Mouse (Mus musculus) cerebellum, adult 9-10 months (tissue): ENCODE measurements around the gene Prrt1.
A peak's percentile ranks its signal among the peaks of the same experiment; 100 is the strongest.

ENCODE experiments used
- DNase-seq: peaks from one replicate; pipeline ENCODE4 v3.0.0; 2022

Gene Prrt1

DNA sequence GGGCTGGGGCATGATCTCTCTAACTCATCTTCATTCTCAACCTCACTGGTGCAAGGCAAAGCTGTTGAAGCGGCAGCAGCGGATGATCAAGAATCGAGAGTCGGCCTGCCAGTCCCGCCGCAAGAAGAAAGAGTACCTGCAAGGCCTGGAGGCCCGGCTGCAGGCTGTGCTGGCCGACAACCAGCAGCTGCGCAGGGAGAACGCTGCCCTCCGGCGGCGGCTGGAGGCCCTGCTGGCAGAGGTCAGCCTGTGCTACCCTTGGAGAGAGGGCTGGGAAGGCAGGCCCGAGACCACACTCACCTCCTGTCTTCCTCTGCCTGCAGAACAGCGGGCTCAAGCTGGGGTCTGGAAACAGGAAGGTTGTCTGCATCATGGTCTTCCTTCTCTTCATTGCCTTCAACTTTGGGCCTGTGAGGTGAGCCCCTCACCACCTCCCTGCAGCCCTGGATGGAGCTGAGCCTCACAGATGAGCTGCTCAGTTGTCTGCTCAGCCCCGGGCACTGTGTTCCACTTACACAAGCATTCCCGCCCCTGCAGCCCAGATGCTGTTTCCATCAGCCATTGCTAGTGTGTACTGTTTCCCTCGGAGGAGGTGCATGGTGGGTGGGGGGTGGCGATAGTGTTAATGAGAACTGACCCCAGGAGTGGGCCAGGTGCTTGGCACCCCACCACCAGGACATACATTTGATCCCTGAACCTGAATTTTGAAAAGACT, 22.3 kb downstream of the Prrt1 start:
- DNase-seq, result peak; percentile 42

DNA sequence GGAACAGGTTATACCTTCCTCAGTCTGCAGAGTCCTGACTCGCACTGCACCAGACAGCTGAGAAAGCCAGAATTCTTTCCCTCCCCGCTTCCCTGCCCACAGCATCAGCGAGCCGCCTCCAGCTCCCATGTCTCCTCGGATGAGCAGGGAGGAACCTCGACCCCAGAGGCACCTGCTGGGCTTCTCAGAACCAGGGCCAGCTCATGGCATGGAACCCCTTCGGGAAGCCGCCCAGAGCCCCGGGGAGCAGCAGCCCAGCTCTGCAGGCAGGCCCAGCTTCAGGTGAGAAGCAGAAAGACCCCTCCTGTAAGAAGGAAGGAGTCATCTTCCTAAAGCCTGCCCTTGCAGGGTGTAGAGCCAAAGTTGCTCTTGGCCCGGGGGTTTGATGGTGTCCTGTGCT, 23.2 kb downstream of the Prrt1 start:
- no peak for DNase-seq

DNA sequence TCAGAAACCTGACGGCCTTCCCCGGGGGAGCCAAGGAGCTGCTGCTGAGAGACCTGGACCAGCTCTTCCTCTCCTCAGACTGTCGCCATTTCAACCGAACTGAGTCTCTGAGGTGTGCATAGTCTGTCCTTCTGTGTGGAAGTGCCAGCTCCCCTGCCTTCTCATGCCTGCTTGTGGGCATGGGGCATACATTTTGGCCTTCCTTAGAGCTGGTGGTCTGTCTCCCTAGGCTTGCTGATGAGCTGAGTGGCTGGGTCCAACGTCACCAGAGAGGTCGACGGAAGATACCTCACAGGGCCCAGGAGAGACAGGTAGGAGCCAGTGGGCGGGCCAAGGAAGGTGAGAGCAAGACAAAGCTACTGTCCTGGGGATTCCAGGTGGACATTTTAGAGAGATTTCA, 23.7 kb downstream of the Prrt1 start:
- DNase-seq, result peak; percentile 19

DNA sequence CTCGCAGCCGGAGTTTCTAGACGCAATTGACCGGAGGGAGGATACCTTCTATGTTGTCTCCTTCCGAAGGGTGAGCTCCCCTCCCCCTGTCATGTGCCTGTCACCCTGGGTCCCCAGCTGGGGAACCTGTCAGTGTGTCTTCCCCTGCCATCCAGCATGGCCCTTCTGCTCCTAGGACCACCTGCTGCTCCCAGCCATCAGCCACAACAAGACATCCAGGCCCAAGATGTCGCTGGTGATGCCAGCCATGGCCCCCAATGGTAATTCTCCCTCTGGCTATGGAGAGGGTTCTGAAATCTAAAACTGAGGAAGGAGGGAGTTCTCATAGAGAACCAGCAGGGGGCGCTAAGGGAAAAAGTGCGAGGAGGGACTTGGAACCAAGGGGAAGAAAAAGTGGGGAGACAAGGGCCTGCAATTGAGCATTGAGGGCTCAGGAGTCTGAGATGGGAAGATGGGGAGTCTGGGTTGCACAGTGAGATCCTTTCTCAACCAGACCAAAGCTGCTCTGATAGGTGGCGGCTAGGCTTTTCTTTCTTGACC, 24.5 kb downstream of the Prrt1 start:
- peak; percentile 63 for DNase-seq

DNA sequence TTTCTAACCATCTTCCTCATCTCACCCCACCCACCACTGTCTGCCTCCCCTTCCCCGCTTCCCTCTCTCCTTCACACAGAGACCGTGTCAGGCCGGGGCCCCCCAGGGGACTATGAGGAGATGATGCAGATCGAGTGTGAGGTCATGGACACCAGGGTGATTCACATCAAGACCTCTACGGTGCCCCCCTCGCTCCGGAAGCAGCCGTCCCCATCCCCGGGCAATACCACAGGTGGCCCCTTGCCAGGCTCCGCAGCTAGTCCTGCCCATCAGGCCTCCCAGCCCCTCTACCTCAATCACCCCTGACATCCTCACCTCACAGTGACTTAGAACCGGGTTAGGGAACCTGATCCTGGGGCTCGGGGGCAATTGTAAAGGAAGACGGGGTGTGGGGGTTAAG, 25.1 kb downstream of the Prrt1 start:
- peak; percentile 45 for DNase-seq

DNA sequence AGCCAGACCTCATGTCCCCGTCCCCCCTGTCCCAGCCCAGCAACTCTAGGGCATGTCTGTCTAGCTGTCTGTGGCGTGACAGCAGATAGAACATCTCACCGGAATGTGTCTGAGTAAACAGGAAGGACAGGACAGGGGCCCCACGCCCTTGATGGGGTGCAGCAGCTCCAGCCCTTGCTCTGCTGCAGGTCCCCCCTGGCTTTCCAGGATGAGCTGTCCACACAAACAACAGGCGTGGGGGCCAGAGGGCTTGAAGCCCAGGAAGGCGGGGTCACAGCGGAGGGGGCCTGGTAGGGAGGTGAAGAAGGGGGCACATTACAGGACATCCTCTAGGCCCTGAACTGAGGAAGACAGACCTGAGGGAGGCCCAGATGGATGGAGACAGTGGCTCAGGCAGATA, 25.8 kb downstream of the Prrt1 start:
- peak; percentile 39 for DNase-seq

DNA sequence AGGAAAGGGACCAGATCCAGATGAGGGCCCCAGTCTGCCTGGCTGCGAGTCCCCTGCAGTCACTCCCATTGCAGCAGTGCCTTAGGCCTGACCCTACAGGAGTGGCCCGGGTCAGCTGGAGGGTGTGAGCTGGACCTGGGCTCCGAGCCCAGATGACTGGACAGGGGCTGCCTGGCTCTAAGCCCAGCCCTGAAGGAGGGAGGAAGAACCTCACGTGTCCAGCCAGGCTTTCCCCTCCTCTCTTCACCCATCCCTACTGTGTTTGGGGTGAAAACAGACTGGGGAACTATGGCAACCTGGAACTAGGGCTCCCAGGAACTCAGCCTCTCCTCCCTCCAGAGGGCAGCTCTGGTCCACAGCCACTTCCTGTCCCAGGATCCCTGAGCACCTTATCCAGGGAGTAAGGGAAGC, 26.3 kb downstream of the Prrt1 start:
- DNase-seq, result peak; percentile 49

DNA sequence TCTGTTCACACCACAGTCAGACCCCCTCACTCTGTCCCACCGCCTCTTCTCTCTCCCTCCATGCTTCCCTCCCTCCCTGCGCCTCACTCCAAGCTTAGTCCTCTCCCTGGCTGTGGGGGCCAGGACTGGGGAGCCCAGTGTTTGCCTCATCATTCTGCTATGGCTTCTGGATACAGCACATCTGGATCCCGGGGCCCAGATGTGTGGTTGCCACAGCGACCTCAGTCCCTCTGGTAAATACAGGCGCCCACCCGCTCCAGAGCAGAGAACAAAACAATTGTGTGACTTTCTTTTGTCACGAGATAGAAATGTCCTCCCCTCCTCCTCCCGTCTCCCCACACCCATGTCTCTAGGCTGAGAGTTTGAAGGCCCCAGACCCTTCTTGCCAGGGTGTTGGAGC, 27.3 kb downstream of the Prrt1 start:
- peak; percentile 8 for DNase-seq

DNA sequence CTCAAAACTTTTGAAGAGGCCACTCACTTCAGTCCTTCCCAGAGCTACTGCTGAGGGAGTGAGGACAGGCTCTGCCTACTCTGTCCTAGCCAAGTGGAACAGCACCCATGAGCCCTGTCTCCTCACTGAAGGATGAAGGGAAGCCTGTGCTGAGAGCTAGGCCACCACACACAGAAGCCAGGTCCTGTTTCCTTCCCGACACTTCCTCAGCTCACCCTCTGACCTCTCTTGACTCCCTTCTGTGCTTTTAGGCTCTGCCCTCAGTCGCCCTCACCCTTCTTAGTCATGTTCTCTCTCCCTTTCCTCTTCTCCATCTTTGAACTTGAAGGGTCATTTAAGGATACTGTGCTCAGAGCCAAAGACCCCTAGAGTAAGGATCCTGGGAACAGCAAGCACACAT, 27.9 kb downstream of the Prrt1 start:
- DNase-seq, result no peak

DNA sequence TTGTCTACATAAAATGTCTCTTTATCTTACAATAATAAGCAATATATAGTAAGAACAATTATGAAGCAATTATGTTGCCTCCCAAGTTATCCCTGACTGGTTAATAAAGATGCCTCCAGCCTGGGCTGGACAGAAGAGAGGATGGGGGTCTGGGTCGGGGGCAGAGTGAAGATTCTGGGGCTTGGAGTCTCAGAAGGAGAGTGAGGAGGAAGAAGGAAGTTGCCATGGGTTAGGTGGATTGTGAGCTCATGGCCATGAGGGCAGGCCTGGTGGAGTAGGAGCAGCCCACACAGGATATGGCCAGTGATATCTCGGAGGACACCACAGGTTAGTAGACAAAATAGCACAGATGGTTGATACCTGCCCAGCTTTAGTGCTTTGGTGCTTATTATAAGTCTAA, 28.8 kb downstream of the Prrt1 start:
- DNase-seq, result no peak

DNA sequence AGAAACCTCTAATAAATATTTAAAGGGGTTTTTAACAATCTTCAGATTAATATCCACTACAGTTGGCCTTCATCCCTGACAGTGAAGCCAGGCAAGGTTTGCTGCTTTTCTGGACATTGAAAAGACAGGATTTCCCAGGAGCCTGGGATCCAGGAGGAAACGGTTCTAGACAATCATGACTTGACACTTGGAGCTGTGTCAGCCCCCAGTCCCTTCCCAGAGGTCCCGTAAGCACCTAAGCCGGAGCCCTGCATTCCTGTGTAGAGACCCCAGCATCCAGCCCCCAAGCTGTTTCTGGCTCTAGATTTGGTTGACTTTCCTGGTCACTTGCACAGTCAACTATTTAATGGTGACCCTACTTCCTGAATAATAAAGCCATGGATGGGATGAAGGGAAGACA, 29.3 kb downstream of the Prrt1 start:
- DNase-seq, result no peak

DNA sequence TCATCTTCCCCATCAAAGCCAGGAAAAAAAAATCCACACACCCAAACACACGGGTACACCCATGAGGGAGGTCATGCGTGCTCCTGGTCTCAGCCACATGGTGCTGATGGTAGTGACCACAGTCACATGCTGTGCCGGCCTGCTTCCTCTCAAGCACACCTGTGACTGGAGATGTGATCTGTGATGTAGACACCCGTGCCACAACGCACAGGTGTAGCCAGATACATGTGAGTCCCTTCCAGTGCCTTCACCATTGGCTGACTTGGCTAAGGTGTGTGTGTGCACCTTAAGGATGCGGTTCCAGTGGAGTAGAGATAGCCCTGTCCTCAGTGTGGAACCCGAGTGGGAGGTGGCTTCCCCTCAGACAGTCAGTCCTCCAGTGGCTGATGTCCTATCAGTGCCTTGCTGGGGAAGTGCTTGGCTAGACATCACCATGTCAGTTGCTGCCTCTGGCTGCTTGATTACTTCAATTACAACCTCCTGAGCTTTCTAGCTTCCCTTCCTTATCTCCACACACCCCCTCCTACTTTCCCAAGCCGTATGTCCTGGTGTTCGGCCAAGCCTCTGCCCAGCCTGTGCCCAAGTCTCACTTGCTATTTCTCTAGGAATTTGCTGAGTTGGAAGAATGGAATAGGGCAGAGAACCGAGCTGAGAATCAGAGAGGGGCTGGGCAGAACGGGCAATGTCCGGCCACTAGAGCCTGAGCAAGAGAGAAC, 30.0 kb downstream of the Prrt1 start:
- no peak for DNase-seq

DNA sequence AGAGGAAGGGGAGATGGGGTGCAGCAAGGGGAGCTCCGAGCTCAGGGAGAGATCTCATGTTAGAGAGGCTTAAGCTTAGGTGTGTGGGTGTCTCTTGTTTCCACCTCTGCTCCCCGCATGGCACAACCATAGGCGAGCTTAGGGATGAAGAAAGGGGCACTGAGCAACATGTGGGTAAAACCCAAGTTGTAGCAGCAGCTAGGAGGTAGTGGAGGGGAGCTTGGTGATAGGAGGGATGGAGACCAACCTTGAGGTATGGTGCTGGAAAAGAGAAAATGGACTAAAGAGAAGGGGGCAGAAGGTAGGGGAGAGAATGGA, 30.5 kb downstream of the Prrt1 start:
- DNase-seq, result no peak

DNA sequence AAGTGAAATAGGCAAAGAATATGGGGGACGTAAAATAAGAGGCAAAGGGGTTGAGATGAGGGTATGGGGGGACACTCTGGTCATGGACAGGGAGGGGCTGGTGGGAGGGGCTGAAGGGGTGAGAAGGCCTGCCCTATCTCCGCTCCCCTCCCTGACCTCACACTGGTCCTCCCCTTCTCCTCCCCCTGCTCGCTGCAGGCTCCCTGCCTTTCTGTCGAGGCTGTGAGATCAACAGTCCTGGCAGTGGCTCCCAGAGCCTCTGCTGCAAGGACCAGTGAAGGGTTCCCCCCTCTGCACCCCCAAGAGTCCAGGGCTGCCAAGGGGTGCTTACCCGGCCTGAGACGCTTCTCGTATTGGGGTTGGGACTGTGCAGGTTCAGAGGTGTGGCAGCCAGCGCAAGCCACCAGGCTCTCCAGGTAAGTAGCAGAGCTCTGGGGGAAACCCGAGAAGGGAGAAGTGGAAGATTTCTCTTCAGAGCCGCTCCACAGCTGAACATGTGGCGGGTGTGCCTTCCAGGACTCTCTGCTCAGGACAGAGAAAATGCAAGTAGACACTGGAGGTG, 31.0 kb downstream of the Prrt1 start:
- no peak for DNase-seq

DNA sequence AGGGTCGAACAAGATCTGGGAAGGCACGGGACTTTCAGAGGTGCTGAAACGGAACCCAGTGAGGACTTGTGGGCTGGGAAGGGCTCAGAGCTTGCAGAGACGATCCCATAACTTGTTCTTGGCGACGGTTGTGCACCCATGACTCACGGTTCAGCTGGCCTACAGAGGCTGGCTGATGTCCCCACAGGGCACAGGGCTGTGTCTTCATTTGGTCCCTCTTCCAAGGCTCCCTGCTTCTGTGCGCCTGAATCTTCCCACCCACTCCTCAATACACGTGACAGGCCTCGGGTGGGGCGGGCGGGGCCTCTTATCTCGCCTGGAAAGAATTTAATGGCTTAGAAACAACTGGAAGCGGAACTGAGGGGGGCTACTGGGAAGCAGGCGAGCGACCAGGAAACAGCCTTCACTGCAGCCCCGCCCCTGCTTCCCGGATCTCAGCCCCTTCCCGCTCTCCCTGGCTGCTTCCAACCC, 31.8 kb downstream of the Prrt1 start:
- DNase-seq, result no peak

DNA sequence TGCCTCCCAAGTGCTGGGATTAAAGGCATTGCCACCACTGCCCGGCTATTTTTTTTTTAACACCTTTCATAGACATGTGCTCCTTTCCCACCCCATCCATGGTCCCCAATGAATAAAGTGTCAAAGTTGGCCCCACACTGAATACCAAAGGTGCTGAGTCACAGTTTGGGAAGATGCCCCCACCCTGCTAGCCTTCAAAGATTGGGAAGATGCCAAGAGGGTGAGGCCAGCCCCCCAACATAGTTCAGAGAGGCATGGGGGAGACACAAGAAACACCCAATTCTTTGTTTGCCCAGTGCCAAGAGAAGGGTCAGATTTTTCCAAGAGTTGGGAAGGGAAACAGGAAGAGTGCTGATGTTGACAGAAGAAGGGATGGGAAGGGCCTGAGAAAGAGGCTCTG, 33.1 kb downstream of the Prrt1 start:
- DNase-seq, result no peak

DNA sequence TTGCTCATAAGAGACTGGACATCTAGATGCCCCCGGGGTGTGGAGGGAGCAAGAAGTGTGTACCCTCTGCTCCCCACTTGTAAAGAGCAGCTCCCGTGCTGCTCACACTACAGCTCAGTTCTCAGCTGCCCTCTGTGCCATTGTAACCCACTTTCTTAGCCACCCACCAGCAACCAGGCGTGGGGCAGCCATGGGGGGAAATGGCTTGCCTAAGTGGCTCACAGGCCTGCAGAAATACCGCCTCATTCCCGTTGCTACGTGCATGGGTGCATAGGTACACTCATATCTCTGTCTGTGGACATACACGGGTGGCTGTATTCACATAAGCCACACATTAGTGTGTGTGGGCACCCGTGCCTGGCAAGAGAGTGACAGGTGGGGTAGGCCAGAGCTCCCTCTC, 33.6 kb downstream of the Prrt1 start:
- DNase-seq, result no peak

DNA sequence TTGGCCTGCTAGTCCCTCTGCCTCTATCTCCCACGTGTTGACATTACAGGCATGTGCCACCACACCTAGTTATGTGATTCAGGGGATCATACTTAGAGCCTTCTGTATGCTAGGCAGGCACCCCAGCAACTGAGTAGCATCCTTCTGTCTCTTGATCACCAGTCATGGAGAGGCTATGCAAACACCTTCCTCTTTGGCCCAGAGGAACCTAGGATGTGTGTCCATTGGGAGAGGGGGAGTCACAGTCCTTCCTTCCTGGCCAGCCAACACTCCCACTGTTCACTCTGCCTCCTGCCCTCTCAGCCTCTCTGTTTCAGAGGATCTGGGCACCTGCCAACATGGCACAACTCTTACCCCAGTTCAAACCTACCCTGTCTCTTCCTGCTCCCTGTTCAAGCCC, 34.2 kb downstream of the Prrt1 start:
- DNase-seq, result no peak

DNA sequence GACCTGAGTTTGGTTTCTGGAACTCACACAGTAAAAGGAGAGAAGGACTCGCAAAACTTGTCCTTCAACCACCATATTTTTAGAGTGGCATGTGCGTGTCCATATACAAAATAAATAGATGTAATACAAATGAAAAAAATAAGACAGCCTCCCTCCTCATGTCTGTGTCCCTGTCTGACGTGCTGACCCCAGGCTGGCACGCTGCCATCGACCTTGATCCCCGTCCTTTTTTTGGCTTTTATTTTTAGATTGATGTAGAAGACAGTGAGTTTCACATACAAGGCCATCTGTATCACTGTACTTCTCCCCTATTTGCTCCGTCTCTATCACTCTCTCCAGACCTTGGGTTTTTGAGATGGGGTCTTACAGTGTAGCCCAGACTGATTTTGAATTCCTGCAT, 35.1 kb downstream of the Prrt1 start:
- DNase-seq, result no peak

DNA sequence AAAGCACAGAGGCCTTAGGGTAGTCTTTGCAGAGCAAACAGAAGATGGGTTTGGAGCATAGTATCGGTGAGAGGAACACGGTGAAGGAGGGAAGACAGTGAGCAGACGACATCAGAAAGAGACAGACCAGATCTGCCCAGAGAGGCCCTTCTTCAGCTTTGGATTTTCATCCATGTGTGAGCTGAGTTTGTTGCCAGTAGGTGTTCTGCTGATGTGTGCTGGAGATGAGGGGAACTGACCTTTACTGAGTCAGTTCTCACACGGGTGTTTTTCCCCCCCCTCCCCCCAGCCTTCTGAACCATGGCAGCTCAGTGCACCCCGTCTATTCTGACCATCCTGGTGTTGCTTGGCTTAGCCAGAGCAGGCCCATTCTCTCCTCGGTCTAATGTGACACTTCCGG, 40.9 kb downstream of the Prrt1 start, which contains the start of gene Tnxb:
Gene Tnxb (plus strand): TSS at position 301 of the 400 bp plus-strand sequence.
- DNase-seq, result no peak

DNA sequence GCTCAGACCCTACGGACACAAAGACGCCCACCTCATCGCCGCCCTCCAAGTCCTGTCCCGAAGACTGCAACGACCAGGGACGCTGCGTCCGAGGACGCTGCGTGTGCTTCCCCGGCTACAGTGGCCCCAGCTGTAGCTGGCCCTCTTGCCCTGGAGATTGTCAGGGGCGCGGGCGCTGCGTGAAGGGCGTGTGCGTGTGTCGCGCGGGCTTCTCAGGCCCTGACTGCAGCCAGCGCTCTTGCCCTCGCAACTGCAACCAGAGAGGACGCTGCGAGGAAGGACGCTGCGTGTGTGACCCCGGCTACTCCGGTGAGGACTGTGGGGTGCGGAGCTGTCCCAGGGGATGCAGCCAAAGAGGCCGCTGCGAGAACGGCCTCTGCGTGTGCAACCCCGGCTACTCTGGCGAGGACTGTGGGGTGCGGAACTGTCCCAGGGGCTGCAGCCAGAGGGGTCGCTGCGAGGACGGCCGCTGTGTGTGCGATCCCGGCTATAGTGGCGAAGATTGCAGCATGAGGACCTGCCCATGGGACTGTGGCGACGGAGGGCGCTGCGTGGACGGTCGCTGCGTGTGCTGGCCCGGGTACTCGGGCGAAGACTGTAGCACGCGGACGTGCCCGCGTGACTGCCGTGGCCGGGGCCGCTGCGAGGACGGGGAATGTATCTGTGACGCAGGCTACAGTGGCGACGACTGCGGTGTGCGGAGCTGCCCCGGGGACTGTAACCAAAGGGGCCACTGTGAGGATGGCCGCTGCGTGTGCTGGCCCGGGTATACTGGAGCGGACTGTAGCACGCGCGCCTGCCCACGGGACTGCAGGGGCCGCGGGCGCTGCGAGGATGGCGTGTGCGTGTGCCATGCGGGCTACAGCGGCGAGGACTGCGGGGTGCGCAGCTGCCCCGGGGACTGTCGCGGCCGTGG, 42.1 kb downstream of the Prrt1 start:
- no peak for DNase-seq

DNA sequence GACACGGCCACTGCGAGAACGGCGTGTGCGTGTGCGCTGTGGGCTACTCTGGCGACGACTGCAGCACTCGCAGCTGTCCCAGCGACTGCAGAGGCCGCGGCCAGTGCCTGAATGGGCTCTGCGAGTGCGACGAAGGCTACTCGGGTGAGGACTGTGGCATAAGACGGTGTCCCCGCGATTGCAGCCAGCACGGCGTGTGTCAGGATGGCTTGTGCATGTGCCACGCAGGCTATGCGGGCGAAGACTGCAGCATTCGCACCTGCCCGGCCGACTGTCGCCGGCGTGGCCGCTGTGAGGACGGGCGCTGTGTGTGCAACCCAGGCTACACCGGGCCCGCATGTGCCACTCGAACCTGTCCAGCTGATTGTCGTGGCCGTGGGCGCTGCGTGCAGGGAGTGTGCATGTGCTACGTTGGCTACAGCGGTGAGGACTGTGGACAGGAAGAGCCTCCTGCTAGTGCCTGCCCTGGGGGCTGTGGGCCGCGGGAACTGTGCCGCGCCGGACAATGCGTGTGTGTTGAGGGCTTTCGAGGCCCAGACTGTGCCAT, 43.0 kb downstream of the Prrt1 start:
- no peak for DNase-seq

DNA sequence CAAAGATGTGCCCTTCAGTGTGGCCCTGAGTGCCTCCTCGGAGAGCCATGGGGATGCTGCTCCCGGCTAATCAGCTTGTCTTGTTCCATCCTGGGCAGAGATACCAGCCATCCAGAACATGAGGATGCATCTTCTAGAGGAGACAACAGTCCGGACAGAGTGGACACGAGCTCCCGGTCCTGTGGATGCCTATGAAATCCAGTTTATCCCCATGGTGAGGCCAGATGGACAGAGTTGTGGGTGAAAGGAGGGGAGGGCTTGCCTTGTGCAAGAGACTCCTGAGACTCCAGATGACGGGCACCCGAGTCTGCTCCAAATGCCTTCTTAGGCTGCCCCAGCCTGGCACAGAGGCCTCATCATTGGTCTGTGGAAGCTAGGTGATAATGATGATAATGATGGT, 43.8 kb downstream of the Prrt1 start:
- DNase-seq, result no peak
